Mouse (Mus musculus): Measurements from ENCODE around the gene Setd5.

The Setd5 gene

DNA sequence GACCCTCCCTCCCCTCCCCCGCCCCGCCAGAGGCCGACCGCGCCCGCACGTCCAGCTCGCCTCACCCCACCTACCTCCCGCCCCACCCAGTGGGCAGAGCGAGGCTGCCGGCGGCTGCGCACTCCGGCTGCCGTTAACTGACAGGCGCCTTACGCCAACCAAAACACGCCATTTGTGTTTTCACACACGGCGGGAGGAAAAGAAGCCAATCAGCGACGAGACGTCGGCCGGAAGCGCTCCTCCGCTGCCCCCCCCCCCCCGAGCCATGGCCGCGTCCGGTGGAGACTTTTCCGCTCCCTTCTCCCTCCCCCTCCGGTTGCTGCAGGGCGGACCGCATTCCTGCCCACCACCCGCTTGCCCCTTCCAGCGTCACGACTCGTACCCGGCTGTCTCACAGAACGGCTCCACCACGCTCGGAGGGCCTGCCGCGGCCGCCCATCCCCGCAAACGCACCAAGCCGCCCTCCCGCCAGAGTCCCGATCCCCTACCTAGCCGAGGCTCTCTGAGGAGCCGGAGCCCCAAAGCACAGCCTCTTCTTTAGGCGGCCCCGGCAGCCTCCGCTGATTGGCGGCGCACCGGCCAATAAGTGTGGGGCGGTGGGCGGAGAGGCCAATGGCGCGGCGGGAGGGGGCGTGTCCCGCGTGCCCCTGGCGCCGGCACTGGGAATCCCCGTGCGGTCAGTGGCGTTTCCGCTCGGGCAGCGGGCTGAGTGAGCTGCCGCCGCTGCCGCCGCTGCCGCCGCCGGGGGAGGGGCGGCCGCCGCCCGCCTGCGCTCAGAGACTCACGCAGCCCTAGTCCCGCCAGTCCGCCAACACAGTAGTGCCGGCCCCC is at the start of gene Setd5:
Gene Setd5 (plus strand): TSS at position 680 of the 831 bp plus-strand sequence.
- in situ Hi-C loops (cut with MboI) = no loop called here

DNA sequence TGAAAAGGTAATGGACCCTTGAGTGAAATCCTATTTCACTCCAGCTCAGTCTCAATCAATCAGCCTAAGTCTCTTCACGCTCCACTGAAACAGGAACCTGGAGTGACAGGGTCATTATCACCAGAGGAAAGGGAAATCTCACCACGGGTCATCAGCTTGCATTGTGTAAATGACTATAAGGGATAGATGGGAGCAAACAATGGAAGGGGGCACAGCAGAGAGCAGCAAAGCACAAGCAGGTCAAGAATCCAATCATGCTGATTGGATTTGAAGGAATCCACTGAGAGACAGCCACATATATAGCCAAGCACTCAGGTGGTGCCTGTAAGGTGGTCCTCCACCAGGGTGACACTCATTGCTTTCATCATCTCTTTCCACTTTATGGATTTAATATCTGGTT is 49.7 kb upstream of the Setd5 start:
- in situ Hi-C loops (cut with MboI) = no loop called here

DNA sequence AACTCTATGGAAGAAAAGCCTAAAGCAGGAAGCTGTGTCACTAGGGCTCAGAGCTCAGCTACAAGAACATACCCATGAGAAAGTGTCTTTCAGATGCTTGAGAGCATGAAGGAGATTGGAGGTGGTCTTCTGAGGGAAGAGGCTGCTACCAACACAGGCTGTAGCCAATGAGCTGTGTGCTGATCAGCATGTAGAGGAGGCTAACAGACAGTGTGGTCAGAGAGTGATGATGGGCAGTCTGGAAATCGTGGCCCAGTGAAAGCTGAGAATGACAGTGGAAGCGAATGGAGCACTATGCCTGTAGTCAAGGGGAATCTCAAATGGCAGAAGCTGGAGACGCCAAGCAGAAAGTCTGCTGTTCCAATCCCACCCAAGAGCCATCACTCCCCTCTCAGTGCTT is 48.2 kb upstream of the Setd5 start:
- in situ Hi-C loops (cut with MboI) = no loop called here

DNA sequence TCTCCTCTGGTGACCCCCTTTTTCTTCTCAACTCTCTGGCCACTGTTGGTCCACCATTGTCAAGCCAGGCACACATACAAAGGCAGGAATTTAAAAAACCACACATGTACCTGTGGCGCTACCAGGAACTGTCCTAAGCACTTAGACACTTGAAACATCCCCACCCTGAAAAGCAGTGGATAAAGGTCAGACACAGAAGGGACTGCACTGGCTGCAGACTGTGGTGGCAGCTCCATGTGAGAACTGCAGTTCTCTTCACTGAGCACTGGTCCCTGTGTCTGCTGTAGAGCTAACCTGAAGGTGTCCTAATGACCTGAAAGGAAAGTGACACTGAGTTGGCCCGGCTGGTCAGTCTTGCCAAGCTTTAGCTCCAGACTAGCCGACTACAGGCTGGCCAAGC is 46.6 kb upstream of the Setd5 start:
- in situ Hi-C loops (cut with MboI) = no loop called here

DNA sequence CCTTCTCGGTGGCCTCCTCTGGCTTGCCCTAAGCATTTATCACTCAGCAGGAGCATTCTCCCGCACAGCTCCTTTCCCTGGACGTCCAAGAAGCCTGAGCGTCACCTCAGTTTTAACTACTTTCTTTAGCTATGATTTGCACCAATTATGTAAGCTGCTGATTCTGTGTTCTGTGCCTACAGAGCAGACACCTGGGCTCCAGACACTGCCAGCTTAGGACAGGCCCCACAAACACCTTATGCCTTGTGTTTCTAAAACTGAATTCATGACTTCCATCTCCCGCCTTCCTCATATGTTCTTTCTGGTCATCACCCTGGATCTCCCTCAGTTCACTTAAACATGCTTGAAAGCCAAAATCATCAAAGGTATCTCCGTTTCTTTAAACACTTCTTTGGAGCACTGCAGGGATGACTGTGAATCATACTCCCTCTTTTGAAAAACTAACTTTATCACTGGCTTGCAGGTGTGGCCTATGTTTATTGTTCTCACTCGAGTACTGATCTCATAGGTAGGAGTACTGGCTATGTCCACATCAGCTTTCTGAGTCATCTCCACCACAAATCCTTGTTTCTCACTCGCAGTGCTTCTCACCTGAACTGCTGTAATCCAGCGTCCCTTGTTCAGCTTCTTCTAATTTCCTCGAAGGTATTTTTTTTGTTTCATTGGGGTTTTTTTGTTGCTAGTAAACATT is 46.0 kb upstream of the Setd5 start:
- in situ Hi-C loops (cut with MboI) = no loop called here

DNA sequence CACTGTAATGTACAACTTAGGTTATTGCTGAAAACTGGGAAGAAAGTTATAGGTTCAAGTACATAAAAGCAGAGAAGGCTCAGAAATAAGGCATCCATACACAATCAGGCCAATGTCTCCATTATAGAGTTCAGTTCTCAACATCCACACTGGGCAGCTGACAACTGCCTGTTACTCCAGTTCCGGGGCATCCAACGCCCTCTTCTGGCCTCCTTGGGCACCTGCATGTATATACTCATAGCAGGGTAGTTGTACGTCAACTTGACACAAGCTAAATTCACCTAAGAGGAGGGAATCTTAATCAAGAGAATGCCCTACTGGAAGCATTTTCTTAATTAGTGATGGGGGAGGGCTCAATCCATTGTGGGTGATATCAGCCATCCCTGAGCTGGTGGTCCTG is 45.0 kb upstream of the Setd5 start:
- in situ Hi-C loops (cut with MboI) = no loop called here

DNA sequence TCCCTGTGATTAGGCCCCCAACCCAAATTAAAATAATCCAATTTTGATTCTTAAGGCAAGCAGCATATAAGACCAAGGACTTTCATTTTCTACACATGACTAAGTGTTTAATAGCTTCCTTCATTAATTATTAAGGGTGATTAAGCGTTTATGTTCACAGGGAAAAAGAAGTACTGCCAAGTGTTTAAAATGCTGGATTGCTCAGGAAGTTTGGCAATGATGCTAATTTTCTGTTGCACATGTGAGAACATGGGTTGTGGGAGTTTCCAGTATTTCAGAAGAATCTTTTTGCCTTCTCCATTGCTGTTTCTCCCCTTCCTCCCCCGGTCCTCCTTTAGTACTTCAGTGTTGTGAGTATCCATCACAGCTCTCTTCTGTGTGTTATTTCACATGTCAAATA is 44.0 kb upstream of the Setd5 start:
- in situ Hi-C loops (cut with MboI) = no loop called here

DNA sequence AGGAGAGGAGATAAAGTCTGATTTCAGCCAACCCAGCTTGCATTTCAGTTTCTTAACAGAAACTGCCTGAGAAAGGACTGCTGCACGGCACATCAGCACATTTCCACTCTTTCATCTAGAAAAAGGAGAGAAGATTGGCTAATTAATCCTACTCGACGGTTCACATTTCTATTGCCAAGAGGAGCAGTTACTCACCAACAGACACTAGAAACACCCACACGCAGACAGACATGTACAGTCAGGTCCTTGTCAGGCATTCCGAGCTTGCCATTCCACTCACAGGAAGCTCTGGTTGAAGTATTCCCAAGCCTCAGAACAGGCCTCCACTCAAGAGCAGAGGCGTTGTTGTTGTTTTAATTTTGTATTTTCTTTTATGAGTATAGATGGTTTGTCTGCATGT is 42.7 kb upstream of the Setd5 start:
- in situ Hi-C loops (cut with MboI) = no loop called here

GRCm38 (mm10) chr6:113036463-113037175 is 40.5 kb upstream of the Setd5 start:
- in situ Hi-C loops (cut with MboI) = no loop called here

GRCm38 (mm10) chr6:113037946-113038734 is 39.0 kb upstream of the Setd5 start:
- in situ Hi-C loops (cut with MboI) = no loop called here

DNA sequence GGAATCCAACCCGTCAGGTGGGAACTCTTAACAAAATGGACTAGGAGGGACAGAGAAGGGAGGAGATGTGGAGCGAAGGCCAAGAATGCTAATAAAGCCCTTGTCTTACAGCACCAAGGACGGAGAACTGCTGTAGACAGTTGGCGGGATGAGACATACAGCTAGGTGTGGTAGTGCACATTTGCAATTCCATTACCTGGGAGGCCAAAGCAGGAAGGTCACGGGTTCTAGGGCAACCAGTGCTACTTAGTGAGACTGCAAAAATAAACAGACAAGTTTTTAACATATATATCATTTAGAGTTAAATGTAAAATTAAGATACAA is 38.5 kb upstream of the Setd5 start:
- in situ Hi-C loops (cut with MboI) = no loop called here

- in situ Hi-C loops (cut with MboI) = loop anchor here (10.0 kb wide), 1 partner anchor 64 kb away; no protein-coding TSS in a partner anchor
Measured at GRCm38 (mm10) chr6:113040319-113040718, 36.8 kb upstream of the Setd5 start.

- in situ Hi-C loops (cut with MboI) = loop anchor here (10.0 kb wide), 1 partner anchor 63 kb away; no protein-coding TSS in a partner anchor
Measured at GRCm38 (mm10) chr6:113041215-113041990, 35.8 kb upstream of the Setd5 start.

DNA sequence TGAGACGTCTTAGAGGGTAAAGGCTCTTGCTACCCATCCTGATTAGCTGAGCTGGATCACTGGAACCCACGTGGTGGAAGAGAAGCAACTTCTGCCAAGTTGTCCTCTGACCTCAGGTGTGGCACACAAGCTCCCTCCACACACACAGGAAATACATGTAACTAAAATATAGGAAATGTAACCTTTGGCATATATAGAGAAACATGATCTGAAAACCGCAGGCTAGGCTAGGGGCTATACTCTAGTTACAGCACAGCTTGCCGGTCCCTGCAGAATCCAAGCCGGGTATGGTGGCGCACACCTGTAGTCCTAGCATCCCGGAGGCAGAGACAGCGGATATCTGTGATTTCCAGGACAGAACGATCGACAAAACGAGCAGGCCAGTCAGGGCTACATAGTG is 31.6 kb upstream of the Setd5 start:
- in situ Hi-C loops (cut with MboI) = loop anchor here (10.0 kb wide), 1 partner anchor 59 kb away; no protein-coding TSS in a partner anchor

DNA sequence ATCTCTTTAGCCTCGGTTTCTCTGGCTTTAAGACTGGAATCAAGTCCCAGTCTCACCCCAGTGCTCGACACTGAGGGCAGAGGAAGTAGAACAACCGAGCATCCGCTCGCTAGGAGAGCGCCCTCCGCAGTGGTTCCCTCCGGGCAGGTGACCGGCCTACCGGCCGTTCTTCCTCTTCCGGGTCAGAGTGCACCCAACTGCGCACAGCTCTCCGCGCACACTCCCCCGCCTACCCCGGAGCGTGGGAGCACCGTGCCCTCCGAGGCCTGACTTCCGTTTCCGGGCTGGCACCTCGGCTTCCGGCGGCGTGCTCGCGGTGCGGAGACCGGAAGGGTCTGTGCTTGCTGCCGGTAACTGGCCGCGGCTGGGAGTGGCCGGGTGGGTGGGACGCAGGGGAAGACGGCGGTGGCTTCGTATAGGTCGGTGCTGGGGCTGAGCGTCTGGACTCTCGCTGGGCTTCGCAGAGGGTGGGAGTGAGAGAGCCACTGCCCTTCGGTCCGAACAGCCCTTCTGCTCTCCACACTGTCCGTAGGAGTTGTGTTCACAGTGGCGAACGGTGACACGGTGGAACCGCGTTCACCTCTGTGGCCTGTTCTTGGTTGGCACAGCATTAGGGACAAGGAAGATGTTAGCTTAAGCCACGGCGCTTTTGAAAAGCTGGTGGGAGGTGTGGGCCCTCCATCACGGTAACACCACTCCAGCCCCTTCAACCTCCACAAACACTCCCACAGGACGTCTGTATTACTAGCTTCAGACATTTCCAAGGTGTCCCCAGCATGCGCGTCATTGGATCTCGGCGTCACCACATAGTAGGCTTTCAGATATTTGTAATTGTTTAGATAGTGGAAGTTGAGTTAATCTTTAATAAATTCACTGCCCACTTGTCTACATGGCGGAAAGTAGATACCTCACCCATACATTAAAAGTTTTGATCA is 30.9 kb upstream of the Setd5 start, which contains the start of gene Thumpd3:
Gene Thumpd3 (plus strand): TSS at position 185 of the 935 bp plus-strand sequence.
- in situ Hi-C loops (cut with MboI) = loop anchor here (10.0 kb wide), 1 partner anchor 58 kb away; no protein-coding TSS in a partner anchor

- in situ Hi-C loops (cut with MboI) = loop anchor here (10.0 kb wide), 1 partner anchor 58 kb away; no protein-coding TSS in a partner anchor
Measured at GRCm38 (mm10) chr6:113047016-113047746, 30.0 kb upstream of the Setd5 start.

GRCm38 (mm10) chr6:113048371-113048770 is 28.8 kb upstream of the Setd5 start:
- in situ Hi-C loops (cut with MboI) = loop anchor here (10.0 kb wide), 1 partner anchor 56 kb away; no protein-coding TSS in a partner anchor

- in situ Hi-C loops (cut with MboI) = loop anchor here (10.0 kb wide), 1 partner anchor 56 kb away; no protein-coding TSS in a partner anchor
Measured at GRCm38 (mm10) chr6:113049159-113049558, 28.0 kb upstream of the Setd5 start.

DNA sequence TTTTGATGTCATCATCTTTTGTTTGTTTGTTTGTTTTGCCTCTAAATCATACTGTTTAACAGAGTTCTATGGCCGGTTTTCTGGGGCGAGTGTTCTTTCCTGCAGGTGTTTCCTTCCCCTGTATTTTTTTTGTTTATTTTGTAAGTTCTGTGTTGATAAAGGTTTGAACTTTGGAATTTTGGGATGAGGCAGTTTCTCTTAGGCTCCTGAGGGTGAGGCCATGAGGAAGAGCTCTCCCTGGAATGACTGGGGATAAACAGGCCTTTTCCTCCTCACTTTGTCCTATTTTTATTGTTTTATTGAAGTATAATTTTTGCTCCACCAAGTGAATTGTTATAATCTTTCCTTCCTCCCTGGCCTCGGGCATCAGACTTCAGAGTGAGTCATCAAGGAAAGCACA is 24.2 kb upstream of the Setd5 start:
- in situ Hi-C loops (cut with MboI) = no loop called here
